Mouse (Mus musculus) testis, adult 2 months (tissue): ENCODE results near the gene Heatr4. TPM values are rescaled to one million over a fixed set of nuclear protein-coding genes. Genes with fewer than 3 reads are reported as not detected.

Experiments used
- H3K27ac ChIP-seq: fragments of 200-500 bp; 2 replicates; pipeline ENCODE4 v1.5.1; 2012; ENCODE audit warnings: low read depth, low read length; ENCODE audit not compliant: control insufficient read depth, insufficient read depth
- H3K27me3 ChIP-seq: fragments of 200-500 bp; 2 replicates; pipeline ENCODE4 v1.6.1; 2012; ENCODE audit warnings: mild to moderate bottlenecking, low read length, moderate library complexity; ENCODE audit not compliant: control insufficient read depth, insufficient read depth
- H3K36me3 ChIP-seq: fragments of 200-500 bp; 2 replicates; pipeline ENCODE4 v1.6.1; 2012; ENCODE audit warnings: mild to moderate bottlenecking, low read length; ENCODE audit not compliant: control insufficient read depth, insufficient read depth
- H3K4me1 ChIP-seq: fragments of 200-500 bp; 2 replicates; pipeline ENCODE4 v1.6.1; 2012; ENCODE audit warnings: low read length; ENCODE audit not compliant: control insufficient read depth, insufficient read depth
- H3K4me3 ChIP-seq: fragments of 200-500 bp; 2 replicates; pipeline ENCODE4 v1.5.1; 2012; ENCODE audit warnings: low read depth, mild to moderate bottlenecking, low read length, moderate library complexity, mixed read lengths; ENCODE audit not compliant: control insufficient read depth
- CTCF ChIP-seq: fragments of 200-500 bp; IDR thresholded peaks from 2 replicates; pipeline ENCODE4 v1.5.1; 2012; ENCODE audit warnings: low read depth, mild to moderate bottlenecking, inconsistent platforms, low read length, moderate library complexity; ENCODE audit not compliant: control insufficient read depth, insufficient read depth, insufficient replicate concordance
- POLR2A ChIP-seq: fragments of 200-500 bp; IDR thresholded peaks from 2 replicates; pipeline ENCODE4 v1.6.1; 2012; ENCODE audit warnings: low read depth, mild to moderate bottlenecking, inconsistent platforms, low read length, moderate library complexity; ENCODE audit not compliant: control insufficient read depth
- polyA plus RNA-seq: library from polyadenylated mRNA; depleted of rRNA; stranded (reverse); fragments of >200 nt; gene quantifications from 2 replicates; pipeline ENCODE4 v1.2.3, GENCODE M21; 2012; rRNA removed

The Heatr4 gene
- polyA plus RNA-seq, 1 experiment: 33.7 TPM

GRCm38 (mm10) chr12:83916884-83917283 is 67.8 kb downstream of the Heatr4 start:
- Histone ChIP-seq H3K36me3 (no peaks in the 10 kb centered on the region), H3K4me3 (no peak overlapping the region), H3K27me3 (no peaks in the 10 kb centered on the region), H3K27ac (no peak overlapping the region), H3K4me1 (peaks cover 7% of the 10 kb centered on the region)
- TF ChIP-seq CTCF: no peak
- TF ChIP-seq POLR2A: no peak

GRCm38 (mm10) chr12:83914797-83915196 is 69.9 kb downstream of the Heatr4 start:
- Histone ChIP-seq H3K27ac (no peak overlapping the region), H3K4me1 (no peaks in the 10 kb centered on the region), H3K36me3 (no peaks in the 10 kb centered on the region), H3K4me3 (no peak overlapping the region), H3K27me3 (no peaks in the 10 kb centered on the region)
- TF ChIP-seq POLR2A: no peak
- no peak for TF ChIP-seq CTCF

GRCm38 (mm10) chr12:83914202-83914740 is 70.4 kb downstream of the Heatr4 start:
- Histone ChIP-seq H3K27me3 (no peaks in the 10 kb centered on the region), H3K36me3 (no peaks in the 10 kb centered on the region), H3K27ac (no peak overlapping the region), H3K4me1 (no peaks in the 10 kb centered on the region), H3K4me3 (no peak overlapping the region)
- TF ChIP-seq CTCF (no peak), POLR2A (no peak)

GRCm38 (mm10) chr12:83910451-83910850 is 74.2 kb downstream of the Heatr4 start:
- Histone ChIP-seq H3K4me1 (no peaks in the 10 kb centered on the region), H3K4me3 (no peak overlapping the region), H3K36me3 (no peaks in the 10 kb centered on the region), H3K27ac (no peak overlapping the region), H3K27me3 (no peaks in the 10 kb centered on the region)
- TF ChIP-seq CTCF (no peak), POLR2A (no peak)

Other genes with a start within 250 kb of the Heatr4 start
- gene Papln, start 221.2 kb downstream of the Heatr4 start, polyA plus RNA-seq: 7.6 and 9.9 TPM in 2 replicates
- 24.5 and 25.8 TPM in 2 replicates for gene Numb, start 62.9 kb downstream of the Heatr4 start, polyA plus RNA-seq
- 2.4 and 2.9 TPM in 2 replicates for gene Riox1, start 34.2 kb downstream of the Heatr4 start, polyA plus RNA-seq
- 0.94 and 1.6 TPM in 2 replicates for gene Acot2, start 3.0 kb upstream of the Heatr4 start, polyA plus RNA-seq
- 0.73 and 1.8 TPM in 2 replicates for gene Acot1, start 24.6 kb upstream of the Heatr4 start, polyA plus RNA-seq
- 0.02 and 0.11 TPM in 2 replicates for gene Acot4, start 53.5 kb upstream of the Heatr4 start, polyA plus RNA-seq
- not detected in 2 replicates for gene Gm49366, start 54.1 kb upstream of the Heatr4 start, polyA plus RNA-seq
- gene Acot3, start 67.3 kb upstream of the Heatr4 start, polyA plus RNA-seq: not detected in 2 replicates
- not detected in 2 replicates for gene Acot5, start 84.5 kb upstream of the Heatr4 start, polyA plus RNA-seq
- 0.41 and 0.47 TPM in 2 replicates for gene Acot6, start 115.8 kb upstream of the Heatr4 start, polyA plus RNA-seq
- 6.5 and 8.2 TPM in 2 replicates for gene Dnal1, start 129.5 kb upstream of the Heatr4 start, polyA plus RNA-seq
- 20.5 and 23.3 TPM in 2 replicates for gene Pnma1, start 163.6 kb upstream of the Heatr4 start, polyA plus RNA-seq
- gene Elmsan1, start 234.0 kb upstream of the Heatr4 start, polyA plus RNA-seq: 0.77 and 0.99 TPM in 2 replicates